Mouse (Mus musculus) telencephalon, adult 2 months (tissue): ENCODE results near the gene Zfp2.

Experiments
- DNase-seq: peaks from one replicate; pipeline ENCODE4 v3.0.0-alpha.2; 2011; ENCODE audit warnings: low read depth, low spot score

Gene Zfp2

DNA sequence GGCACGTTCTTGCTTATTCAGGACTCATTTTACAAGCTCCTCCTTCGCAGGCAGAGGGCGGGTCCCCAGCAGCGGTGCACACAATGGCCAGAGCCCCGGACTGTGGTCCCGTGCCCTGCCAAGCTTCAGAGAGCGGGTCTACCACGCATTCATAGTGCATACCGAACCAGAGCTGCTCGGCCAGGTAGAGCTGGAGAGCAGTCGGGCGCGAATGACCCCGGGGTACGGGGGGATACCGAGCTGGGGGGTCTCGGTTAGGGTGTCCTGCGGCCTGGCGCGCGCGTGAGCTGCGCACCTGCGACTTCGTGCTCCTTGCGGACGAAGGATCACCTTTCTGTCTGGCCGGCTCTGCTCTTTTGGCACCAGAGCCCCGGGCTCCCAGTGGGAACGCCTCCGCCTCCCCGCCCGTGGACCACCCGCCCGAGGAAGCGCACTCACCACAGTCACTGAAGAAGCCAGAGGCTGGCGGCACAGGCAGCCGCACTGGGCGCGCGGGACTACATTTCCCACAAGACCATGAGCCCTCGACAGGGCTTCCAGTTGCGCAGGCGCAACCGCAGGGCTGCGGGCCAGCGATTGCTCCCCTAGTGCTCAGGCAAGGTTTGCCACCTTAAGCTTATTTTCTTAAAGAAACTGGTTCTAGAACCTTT lies at the start of gene Zfp2:
Gene Zfp2 (minus strand): TSS at position 495 of the 650 bp plus-strand sequence.
- peak; percentile 93 for DNase-seq

DNA sequence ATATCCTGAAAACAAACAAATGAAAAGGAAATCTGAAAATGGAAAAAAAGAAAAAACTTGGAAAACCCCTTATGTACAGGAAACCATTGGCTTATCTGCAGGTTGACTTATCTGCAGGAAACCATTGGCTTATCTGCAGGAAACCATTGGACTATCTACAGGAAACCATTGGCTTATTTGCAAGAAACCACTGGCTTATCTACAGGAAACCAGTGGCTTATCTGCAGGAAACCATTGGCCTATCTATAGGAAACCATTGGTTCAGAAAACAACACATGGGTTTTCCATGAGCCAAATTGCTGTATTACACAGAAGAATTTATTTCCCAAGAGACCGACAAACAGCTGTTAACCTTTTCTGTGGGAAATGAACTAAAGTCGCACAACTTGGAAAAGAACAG lies 48.9 kb upstream of the Zfp2 start:
- DNase-seq: no peak

DNA sequence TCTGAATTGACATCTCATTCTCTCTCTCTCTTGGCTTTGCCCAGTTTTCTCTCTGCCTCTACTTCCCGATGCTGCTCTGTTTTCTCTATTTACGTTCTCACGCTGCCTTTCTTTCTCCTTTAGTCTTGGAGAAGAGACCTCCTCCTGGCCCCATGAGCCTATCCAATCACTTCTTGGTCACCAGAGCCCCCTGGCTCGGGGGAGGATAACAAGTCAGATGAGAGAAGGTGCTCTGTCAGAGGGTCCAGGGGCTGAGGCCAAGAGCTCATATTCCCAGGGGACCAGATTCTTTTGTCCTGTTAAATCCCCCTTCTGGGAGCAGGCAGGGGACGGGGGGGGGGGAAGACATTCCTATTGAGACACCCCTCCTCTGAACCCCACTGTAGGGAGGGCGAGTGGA lies 37.7 kb upstream of the Zfp2 start, which contains the start of gene Prop1:
Gene Prop1 (minus strand): TSS at position 101 of the 400 bp plus-strand sequence.
- DNase-seq: no peak

DNA sequence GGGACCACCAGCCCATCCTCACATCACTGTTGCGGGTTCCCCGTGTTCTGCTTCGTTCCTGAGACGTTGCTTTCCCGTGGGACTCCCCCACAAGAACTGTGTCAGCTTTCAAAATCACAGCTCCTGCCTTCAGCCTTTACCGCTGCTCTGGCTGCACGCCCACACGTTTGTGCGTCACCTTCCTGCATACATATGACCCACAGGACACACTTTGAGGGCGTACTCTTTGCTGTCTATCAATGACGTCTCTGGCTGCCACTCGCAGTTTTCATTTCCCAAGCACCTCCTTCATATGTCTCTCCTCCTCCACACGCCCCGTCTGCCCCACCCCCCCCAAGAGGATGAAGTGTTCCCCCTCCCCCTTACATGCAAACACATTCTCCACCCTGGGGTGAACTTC lies 36.3 kb upstream of the Zfp2 start:
- DNase-seq: peak; percentile 69

DNA sequence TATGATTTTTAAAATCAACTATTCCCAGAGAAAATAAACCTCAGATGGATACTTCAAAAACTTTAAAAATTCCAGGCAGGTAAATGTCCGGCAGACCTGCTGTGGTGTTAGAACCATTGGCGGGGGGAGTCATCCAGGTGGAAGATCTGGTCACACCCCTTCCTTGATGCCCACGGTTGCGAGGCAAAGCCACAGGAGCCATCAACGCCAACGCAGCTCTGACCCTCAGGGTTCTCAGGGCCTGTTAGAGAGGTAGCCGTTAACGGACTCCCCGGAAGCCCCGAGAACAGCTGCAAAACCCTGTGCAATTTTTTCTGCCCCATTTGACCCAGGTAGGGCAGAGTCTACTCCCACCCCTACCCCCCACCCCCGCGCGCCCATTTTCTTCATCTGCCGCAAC lies 27.5 kb upstream of the Zfp2 start, which contains the start of gene 4933414I15Rik:
Gene 4933414I15Rik (minus strand): TSS at position 260 of the 400 bp plus-strand sequence.
- no peak for DNase-seq

DNA sequence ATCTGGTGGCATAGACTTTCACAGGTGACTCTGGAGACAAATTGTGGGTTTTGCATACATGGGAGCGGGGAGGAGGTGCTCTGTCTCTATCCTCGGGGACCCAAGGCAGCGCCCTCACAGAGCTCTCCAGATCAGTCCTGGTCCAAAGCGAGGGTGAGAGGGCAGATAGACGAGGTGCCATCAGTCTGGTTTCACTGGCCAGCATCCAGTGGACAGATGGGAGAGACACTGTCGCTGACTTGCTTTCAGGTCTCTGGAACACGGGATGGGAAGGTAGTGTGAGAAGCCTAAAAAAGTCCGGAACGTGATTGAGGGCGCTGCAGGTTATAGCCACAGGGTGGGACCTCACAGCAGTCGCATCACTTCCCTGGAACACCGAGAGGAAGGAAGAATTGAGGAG lies 26.4 kb upstream of the Zfp2 start:
- no peak for DNase-seq

DNA sequence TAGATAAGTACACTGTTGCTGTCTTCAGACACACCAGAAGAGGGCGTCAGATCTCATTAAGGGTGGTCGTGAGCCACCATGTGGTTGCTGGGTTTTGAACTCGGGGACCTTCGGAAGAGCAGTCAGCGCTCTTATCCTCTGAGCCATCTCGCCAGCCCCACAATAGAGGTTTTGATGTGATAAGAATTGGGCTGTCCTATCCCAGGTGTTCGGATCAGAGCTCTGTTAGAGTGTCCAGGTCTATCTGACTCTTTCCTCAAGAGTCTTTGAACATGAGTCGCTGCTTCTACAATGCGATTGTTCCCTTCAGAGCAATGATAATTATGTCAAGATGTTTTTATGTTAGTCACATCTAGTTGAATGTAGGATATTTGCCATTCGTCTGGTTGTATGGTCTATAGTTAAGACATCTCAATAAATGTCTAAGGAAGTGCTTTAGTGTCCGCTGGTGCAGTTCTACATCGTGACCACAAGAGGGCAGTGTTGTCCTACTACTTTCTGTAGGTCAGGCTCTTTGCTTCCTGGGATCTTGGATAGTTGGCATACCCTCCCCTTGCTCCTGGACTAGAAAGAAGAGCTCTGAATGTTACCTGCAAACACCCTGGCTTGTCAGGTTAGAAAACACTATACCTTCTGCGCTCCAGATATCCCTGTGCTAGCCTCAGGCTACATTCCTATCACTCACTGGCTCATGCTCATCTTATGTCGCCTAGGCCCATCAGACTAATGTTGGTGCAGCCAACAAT lies 23.8 kb upstream of the Zfp2 start:
- peak; percentile 39 for DNase-seq

DNA sequence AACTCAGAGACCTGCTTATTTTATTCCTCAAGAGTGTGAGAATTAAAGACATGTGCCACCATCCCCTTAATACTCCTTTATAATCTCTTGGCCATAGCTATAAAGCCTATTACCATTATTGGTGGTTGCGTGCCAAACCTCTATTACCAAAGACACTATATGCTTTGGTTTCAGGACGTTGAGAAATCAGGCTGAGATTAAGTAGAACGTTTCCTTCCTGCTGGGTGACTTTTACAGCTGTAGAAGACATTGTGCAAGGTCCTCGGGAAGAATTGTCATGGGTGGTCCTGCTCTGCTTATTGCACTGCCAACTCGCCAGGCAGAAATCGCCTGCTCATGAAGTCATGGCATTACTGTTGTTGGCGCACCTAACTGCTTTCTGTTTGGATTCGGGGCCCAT lies 22.5 kb upstream of the Zfp2 start:
- no peak for DNase-seq

DNA sequence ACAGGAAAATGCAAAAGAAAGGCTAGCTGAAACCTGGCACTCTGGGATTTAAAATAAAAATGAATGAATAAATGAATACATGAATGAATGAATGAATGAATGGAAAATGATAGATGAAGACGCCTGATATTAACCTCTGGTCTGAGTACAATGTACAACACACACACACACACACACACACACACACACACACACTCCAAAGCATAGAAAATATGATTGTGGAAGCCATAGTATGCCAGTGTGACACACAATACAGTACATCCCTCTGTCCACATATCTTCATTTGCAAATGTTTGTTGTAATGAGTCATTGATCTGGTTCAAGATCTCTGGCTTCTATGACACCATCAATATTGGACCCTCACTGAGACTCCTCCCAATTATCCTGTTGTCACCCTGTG lies 16.1 kb upstream of the Zfp2 start:
- no peak for DNase-seq

DNA sequence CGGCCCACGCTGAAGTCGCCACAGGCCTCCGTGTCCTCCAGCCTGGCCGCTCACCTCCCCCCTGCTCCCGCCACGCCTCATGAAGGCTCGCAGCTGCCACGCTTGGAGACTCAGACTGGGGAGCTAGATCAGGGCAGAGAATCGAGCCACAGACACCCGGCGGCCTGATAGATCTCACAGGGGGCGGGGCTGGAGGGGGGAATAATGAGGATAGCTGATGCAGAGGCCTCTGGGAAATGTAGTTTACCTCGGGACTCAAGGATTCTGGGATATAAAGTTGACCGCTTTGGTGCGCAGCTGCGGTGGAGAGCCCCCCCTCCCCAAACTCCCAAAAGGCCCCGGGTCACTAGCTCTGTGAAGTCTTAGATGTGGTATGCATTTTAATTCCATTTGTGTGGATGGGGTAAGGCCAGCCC lies 15.5 kb upstream of the Zfp2 start, which contains the start of gene Zfp354b:
Gene Zfp354b (minus strand): TSS at position 183 of the 416 bp plus-strand sequence.
- DNase-seq: peak; percentile 93

DNA sequence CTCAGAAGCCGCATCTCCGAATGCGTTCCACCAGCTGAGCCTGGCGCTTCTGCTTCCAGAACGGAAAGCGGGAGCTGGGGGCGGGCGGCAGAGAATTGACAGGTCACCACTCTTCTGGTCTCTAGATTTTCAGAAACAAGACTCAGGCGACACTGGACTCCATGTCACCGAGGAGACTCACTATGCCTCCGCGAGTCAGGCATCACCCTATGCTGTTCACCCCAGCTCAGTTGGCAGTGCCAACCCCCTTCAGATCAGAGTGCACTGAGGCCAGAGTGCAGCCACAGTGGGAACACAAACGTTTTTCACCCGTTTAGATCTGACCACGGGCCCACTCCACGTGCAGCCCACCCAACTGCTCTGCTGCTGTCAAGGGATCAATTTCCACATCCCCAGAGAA lies 15.1 kb upstream of the Zfp2 start:
- peak; percentile 19 for DNase-seq

DNA sequence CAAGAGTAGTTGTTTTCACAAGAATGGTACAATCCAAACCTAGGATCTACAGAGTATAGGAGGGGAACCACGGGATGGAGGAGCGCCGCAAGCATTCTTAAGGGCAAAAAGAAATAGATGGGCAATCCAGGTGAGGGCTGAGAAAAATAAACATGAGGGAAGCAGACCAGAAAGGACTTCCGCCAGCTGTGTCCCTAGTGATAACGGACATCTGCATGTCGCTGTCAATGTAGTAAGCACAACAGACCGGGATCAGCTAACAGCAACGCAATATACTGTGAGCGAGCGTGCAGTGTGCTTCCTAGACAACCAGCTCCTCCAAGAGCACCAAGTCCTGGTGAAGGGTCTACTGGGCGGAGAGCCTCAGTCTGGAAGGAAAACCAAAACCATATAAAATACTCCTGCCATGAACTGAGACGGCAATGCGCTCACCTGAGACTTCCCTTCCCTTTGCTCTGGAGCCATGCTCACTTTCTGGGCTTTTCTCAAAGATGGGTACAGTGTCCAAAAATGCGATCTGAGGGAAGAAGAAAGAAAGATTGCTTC lies 14.6 kb upstream of the Zfp2 start:
- DNase-seq: no peak

DNA sequence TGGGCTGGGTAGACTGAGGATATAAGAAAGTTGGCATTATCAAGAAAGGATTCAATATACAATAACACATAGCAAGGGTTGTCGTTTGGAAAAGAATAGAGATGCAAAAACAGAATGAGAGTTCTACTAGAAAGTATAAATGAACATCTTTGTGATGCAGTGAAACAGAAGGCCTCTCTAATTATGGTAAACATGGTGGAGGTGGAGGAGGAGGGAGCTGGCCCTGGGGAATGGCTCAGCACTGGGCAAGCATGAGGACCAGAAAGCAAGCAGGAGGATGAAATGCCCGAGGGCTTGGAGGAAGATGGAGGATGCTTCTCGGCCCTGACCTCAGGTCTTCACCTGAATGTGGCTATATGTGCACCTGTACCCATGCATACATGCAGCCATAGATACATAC lies 1.5 kb downstream of the Zfp2 start:
- peak; percentile 49 for DNase-seq

DNA sequence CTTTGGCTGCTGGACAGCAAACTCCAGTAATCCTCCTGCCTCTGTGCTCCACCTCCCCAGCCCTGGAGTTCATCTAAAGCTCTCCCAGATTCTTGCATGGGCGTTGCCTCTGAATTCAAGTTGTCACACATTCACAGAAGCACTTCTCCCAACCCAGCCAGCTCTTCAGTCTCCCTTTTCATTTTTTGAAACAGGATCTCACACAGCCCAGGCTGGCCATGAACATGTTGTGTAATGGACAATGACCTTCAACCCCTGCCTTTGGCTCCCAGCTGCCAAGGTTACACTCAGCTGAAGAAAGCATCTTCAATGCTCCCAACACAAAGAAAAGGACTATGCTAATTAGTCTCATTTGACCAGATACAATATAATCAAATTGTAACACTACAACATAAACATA lies 2.7 kb downstream of the Zfp2 start:
- no peak for DNase-seq

DNA sequence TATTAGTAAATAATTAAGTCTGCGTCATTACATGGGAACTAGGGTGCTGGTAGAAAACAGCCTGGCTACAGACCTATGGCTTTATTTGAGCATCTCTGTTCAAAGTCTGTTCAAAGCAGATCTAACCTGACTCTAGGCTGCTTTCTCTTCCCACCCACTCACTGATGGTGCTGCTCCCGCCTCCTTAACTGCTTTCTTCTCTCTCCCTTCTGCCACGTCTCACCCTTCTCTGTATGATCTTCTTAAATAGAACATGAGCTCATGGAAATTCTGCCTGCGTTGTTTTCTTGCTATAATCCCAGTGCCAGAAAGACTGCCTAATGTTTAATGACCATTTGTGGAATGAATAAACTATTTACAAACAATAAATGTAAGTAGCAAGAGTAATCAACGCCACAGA lies 7.8 kb downstream of the Zfp2 start:
- peak; percentile 82 for DNase-seq

DNA sequence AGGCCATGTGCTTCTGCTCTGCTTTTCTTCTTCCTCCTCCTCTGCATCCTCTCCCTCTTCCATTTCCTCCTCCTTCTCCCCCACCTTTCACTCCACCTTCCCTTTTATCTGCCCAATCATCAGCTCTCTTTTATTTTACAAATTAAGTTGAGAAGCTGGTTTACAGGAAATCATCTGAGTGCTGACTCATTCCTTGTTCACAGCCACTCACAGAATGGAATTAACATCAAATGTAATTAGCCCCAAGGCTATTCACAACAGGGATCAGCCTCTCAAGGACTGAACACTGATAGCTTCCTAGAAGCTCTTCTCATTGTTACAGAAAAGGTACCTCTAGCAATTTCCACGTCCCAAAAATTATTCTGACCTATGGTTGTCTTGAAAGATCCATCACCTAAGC lies 18.6 kb downstream of the Zfp2 start:
- no peak for DNase-seq

DNA sequence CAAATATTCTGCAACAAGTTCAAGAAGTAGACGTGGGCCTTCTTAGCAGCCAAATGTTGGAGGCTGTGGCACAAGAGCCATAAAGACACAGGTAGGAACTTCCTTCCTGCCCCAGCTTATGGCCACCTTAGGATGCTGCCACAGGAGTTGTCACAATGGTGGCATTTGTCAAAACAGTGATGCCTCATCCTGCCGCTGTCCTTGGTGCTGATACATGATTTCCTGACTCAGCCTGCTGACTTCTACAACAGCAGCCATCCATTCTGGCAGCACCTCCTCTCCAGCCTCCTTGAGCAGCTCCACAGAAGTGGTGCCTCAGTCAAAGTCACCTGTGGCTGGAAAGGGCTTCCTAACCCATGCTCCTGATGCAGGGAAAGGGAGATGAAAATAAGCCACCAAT lies 23.5 kb downstream of the Zfp2 start:
- DNase-seq: no peak

DNA sequence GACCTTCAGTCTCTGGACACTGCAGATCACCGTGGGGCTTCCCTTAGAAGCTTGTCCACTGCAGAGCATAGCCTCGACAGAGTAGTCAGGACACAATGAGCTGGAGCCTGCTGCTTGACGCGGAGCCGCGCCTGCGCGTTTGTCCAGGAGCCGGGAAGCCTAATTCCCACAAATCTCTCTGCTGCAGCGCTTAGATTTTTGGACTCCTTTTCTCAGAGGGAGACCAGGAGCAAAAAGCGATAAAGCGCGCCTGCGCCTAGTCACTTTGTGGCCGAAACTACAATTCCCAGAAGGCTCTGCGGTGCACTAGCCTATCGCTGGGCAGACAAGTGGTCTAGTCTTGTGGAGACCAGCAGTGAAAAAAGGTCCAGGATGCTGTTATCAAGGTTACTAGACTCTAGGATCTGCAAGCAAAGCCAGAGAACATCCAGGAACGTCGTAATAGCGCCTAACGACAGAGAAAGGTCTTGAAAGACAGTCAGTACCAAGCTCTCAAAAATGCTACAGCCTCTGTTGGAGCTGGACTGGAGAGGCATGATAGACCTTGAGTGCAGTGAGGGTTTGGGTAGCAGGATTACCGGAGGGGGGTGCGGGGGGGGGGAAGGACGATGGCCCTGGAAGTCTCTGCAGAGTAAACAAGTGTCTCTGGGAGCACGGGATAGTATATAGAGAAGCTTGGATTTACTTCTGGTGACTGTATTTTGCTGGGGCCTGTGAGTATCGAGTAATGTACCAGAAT lies 28.4 kb downstream of the Zfp2 start, which contains the start of gene Zfp454:
Gene Zfp454 (minus strand): TSS at position 262 of the 739 bp plus-strand sequence.
- DNase-seq: peak; percentile 98

DNA sequence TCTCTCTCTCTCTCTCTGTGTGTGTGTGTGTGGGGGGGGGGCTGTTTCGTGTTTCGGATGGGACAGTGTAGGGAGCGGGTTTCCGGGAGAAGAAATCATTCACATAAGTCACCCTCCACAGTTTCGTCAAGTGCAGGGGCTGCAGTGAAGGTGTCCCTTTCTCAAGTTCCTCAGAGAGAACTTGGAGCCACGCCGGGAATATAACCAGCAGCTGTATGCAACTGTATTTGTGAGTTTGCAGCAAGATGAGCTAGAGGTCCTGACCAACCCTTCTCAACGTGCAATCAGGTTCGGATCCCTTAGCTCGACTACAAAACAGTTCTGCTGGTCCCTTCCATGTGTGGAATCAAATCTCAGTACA lies 29.1 kb downstream of the Zfp2 start:
- DNase-seq: no peak

DNA sequence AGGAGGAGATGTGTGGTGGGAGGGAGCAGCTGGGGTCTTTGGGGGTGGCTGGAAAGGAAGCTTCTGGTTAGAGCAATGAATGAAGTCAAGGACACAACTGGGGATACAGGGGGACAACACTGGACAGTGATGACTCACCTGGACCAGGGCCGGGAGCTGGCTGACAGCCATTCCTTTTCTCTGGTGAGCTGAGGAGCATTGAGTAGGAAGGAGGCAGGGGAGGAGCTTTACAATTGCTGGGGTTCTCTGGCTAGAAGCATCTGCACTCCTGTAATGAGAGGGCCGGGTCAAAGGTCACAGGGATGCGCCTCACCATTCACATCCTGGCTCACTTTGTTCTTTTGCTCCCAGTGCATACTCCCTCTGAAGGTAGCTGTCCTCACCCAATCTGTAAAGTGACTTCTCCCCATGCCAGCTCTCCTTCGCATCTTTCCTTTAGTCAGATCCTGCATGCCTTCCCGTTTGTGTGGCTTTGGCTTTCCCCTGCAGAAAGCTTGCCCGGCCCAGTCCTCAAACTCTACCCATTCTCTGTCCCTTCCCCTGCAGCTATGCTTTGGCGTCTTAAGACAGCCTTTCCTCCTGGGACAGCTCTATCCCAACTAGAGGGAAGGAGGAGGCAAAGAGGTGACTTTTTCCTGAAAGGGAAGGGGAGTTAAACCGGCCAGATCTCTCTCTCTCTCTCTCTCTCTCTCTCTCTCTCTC lies 29.6 kb downstream of the Zfp2 start:
- no peak for DNase-seq

DNA sequence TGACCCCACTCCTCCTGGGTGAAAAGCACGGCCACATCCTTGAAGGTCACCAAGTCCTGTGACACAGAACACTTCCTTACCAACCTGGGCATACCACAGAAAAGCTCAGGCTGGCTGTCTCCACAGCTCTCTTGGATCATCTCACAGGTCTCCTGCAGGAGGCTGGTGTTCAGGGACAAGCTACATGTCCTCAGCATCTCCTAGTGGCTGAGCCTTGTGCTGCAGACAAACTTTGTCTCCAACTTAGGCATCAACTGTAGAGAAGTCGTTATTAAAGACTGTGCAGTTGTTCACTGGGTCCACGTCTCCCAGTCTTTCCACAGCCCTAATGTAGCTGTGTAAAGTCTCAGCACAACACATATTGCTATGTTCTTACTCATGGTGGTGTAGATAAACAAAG lies 32.2 kb downstream of the Zfp2 start:
- no peak for DNase-seq
